Mouse (Mus musculus): ENCODE data around the gene Ccl2.

- no peak for TF ChIP-seq CTCF (IDR thresholded peaks at IDR 0.05; ENCODE audit: extremely low read depth, insufficient read depth, low read length)
- no peak for TF ChIP-seq POLR2A (IDR thresholded peaks at IDR 0.05; ENCODE audit: extremely low read depth, insufficient read depth, low read length)
Observed at GRCm38 (mm10) chr11:82004810-82005209, 30.6 kb upstream of the Ccl2 start.
